Mouse (Mus musculus) myocyte (in vitro differentiated cells): ENCODE measurements around the gene Plekha8.

Source experiments
- E2F4 ChIP-seq: IDR thresholded peaks from one replicate; pipeline ENCODE4 v1.6.1; 2011; ENCODE audit warnings: mild to moderate bottlenecking, control low read depth, moderate library complexity; ENCODE audit not compliant: insufficient read depth
- MAX ChIP-seq: IDR thresholded peaks from one replicate; pipeline ENCODE4 v1.6.1; 2011; ENCODE audit warnings: low read depth, mild to moderate bottlenecking, control low read depth
- MYOG ChIP-seq, 3 experiments: IDR thresholded peaks; one replicate each; pipeline ENCODE4 v1.6.1; 2011; ENCODE audit warnings: control low read depth in 2 of 3, low read depth in 2 of 3, mild to moderate bottlenecking in 2 of 3; ENCODE audit not compliant: insufficient read length in 2 of 3, control insufficient read depth in 1 of 3, insufficient read depth in 1 of 3
- POLR2AphosphoS2 ChIP-seq: IDR thresholded peaks from one replicate; pipeline ENCODE4 v1.6.1; 2011; ENCODE audit warnings: low read depth, control low read depth; ENCODE audit not compliant: insufficient read length

DNA sequence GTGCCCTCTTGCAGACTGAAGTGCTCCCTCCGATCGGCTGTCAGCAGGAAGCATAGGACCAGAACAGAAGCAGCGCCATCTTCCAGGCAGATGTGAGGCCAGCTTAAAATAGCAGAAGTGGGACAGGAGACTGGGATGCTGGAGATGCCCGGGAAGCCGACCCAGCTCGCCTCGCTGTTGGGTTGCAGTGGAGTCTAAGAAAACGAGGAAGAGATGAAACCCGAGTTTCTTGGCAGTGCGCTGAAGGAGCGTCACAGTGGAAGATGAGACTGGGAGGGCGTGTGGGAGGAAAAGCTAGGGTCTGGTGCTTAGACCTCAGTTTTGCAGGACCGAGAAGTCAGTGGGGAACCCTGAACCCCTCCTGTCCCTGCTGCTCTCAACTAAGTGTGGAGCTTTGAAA is 95.9 kb downstream of the Plekha8 start:
- no peak for TF ChIP-seq POLR2AphosphoS2
- TF ChIP-seq E2F4 = no peak
- no peak for TF ChIP-seq MYOG (IDR thresholded peaks at IDR 0.05; ENCODE audit: control insufficient read depth in 1 of 3, insufficient read depth in 1 of 3, insufficient read length in 2 of 3, low read depth in 2 of 3)
- TF ChIP-seq MAX = no peak
